Mouse (Mus musculus) CD4-positive, CD25-positive, alpha-beta regulatory T cell, adult 4 months (primary cell): ENCODE measurements around the gene Sco2. TPM values are rescaled to one million over a fixed set of nuclear protein-coding genes. Genes with fewer than 3 reads are reported as not detected.

Source experiments
- ATAC-seq: one replicate; pipeline ENCODE4 v1.8.0; 2017
- polyA plus RNA-seq, 2 experiments: library from polyadenylated mRNA; unstranded; fragments of 100-300 nt; shearing (Covaris generic); gene quantifications; one replicate each; pipeline ENCODE4 v1.2.1; 2017

Sco2 gene
- polyA plus RNA-seq = 1 to 10 TPM; 1.6 to 3.0 TPM

GRCm38 (mm10) chr15:89373762-89374248, at the start of gene Sco2:
Gene Sco2, minus strand, starts transcription at chr15:89373846.
- peak; percentile 65 for ATAC-seq

DNA sequence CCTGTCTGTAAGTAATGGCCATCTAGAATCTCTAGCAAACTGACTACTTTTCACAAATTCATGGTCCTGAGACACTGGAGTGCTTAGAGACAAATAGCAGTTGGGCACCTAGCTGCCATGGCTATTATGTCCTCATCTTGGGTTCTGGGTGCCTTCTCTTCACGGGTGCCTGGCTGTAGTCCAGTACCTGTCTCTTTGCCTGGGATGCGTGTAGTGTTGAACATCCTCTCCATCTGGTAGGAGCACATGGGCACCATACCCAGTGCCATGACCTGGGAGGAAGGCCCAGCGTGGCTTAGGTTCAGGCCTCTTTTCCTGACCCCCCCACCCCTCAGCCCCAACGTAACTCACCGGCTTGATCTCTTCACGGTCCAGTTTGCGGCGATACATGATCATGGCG, 48.3 kb upstream of the Sco2 start:
- no peak for ATAC-seq

DNA sequence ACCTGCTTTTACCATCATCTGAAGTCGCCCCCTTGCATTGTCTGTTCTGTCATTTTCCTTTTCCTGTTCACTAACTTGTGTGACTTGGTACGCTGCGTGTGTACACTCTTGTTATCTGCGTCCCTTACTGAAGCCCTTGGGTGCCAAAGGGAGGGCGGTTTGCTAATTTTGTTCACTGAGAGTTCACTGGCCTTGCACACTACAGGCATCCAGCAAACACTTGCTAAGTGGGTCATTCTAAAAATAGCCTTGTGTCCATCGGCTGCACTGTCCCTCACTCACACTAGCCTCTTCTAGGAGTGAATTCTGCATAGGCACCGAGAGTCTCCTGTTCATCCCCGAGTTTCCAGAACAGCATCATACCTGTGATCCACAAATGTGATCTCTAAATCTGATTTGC, 41.6 kb upstream of the Sco2 start:
- no peak for ATAC-seq

GRCm38 (mm10) chr15:89410118-89410517, 36.5 kb upstream of the Sco2 start, which contains the start of gene Syce3:
Gene Syce3, minus strand, starts transcription at chr15:89410503.
- ATAC-seq = no peak

DNA sequence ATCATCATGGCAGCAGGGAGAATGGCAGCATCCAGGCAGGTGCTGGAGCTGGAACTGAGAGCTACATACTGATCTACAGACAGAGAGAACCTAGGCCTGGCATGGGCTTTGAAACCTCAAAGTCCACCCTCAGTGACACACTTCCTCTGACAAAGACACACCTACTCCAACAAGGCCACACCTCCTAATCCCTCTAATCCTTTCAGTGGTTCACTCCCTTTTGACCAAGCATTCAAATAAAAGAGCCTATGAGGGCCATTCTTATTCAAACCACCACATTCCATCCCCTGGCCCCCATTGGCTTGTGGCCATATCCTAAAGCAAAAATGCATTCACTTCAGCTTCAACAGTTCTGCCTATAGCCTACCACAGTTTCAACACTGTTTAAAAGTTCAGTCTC, 33.0 kb upstream of the Sco2 start:
- no peak for ATAC-seq

GRCm38 (mm10) chr15:89404831-89405623, 31.4 kb upstream of the Sco2 start:
- no peak for ATAC-seq

DNA sequence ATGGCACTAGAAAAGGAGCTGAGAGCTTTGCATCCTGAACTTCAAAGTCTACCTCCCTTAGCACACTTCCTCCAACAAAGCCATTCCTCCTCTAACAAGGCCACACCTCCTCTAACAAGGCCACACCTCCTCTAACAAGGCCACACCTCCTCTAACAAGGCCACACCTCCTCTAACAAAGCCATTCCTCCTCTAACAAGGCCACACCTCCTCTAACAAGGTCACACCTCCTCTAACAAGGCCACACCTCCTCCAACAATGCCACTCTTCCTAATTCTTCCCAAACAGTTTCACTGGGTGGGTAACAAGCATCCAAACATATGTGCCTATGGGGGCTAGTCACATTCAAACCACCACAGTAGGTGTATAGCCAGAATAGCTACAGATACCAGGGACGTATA, 28.8 kb upstream of the Sco2 start:
- ATAC-seq = no peak

- no peak for ATAC-seq
Observed at GRCm38 (mm10) chr15:89399716-89400115, 26.1 kb upstream of the Sco2 start.

- ATAC-seq = no peak
Observed at GRCm38 (mm10) chr15:89398146-89398545, 24.5 kb upstream of the Sco2 start.

GRCm38 (mm10) chr15:89396883-89397282, 23.2 kb upstream of the Sco2 start:
- ATAC-seq = no peak

- no peak for ATAC-seq
Observed at GRCm38 (mm10) chr15:89390081-89390480, 16.4 kb upstream of the Sco2 start.

- ATAC-seq = peak; percentile 81
Observed at GRCm38 (mm10) chr15:89387127-89387526, 13.5 kb upstream of the Sco2 start.

DNA sequence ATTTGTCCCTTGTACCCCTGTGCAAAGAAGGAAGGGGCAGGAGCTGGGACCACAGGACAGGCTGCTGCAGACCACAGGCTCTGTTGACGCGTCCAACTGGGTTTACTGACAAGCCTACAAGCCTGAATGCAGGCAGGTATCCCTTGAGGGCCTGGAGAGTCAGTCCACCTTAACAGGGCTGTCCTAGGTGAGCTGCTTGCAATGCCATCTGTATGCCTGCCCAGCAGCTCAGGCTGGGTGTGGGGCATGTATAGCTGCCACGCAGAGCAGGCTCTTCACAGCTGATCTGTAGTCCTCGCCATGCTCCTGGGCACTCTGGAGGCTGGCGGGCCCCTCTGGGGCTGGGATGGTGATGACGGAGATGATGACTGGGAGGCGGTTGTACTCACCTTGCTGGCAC, 11.0 kb upstream of the Sco2 start, which contains the start of gene Klhdc7b:
Gene Klhdc7b (plus strand): TSS at position 301 of the 400 bp plus-strand sequence.
- ATAC-seq = no peak

GRCm38 (mm10) chr15:89379429-89379828, 5.8 kb upstream of the Sco2 start:
- no peak for ATAC-seq

DNA sequence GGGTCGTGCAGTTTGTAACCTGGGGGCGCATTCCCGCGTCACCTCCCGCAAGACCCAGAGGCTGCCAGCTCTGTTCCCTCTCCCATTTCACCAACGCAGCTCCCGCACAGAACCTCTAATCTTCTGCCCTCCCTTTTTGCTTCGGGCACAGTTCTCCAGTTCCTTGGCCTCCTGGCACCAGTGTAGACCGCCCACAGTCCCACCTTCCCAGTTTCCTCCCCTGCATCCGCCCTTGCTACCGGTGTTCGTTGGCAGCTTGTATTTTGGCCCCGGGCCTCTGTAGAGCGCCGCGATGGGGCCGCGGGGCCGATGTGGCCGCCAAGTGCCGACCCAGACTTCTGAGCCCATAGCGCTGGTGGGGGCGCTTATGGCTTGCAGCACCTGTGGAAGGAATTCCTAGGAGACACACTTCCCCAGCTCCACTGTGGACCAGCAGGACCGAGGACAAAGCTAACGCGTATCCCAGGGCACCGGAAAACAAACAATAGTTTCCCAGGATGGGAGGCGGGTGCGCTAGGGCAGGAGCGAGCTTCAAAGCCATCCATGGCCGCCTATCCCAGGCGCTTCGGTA, 5.3 kb upstream of the Sco2 start, which contains the start of gene Odf3b:
Gene Odf3b (minus strand): TSS at position 452 of the 571 bp plus-strand sequence.
- peak; percentile 40 for ATAC-seq

GRCm38 (mm10) chr15:89377938-89378828, 4.5 kb upstream of the Sco2 start:
- ATAC-seq = no peak

DNA sequence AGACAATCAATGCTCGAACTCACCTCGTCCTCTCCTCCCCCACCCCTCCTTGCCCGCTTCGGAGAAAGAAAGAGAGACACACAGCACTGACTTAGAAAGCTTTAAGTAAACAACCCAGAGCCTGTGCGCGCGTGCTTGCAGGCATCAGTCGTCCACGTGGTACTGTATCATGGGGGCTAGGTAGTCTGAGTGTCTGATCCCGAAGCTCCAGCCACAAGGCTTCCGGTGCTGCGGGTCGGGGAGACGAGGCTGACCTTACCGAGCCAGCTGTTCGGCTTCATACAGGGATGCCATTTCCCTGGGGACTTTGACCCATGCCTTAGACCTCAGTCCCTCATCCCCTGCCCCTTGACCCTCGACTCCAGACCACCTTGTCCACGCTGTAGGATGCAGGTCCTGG, 3.7 kb upstream of the Sco2 start:
- no peak for ATAC-seq

DNA sequence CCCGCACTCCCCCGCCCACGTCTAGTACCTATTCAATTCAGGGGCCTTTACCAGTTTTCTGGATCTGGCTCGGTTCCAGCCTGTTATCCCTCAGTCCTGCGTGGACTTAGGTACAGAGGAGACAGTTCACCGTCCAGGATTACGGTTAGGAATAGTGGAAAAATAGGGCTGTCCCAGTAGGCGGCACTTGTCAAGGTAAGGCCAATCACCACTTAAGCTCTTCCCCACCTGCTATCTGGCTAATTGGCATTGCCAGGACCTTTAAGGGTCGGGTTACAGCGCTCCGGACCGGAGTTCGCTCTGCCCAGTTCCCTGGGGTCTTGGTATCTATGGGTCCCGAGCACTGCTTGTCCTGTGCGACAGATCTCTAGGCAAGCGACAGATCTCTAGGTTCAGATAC, 3.3 kb upstream of the Sco2 start, which contains the start of gene Tymp:
Gene Tymp (minus strand): TSS at position 83 of the 400 bp plus-strand sequence.
- ATAC-seq = no peak

GRCm38 (mm10) chr15:89376040-89376439, 2.4 kb upstream of the Sco2 start:
- no peak for ATAC-seq

- no peak for ATAC-seq
Observed at GRCm38 (mm10) chr15:89374801-89375534, 1.3 kb upstream of the Sco2 start.

DNA sequence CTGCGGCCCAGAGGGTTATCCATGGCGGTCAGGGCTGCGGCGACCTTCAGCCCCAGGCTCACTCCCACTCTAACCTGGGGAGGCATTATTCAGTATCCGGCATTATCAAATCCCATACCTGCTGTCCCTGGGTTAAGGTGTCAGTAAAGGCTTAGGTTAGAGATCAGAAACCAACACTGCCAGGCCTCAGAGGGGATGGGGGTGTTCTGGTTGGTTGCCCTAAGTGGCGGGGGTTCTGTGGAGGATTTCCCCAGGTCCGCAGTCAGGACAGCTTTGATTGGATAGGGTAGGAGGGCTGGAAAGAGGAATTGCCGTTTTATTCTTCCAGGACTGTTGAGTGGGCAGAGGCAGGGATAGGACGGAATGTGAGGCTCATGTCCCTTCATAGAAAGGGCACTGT, 694 bp upstream of the Sco2 start:
- no peak for ATAC-seq
